Mouse (Mus musculus) frontal cortex, postnatal 36 days (tissue): ENCODE data around the gene Nepn.
A peak's percentile ranks its signal among the peaks of the same experiment; 100 is the strongest.

Experiments
- DNase-seq, 2 experiments: peaks; one replicate each; pipeline ENCODE4 v3.0.0; 2022; ENCODE audit warnings: low spot score in 2 of 2

Nepn gene

GRCm38 (mm10) chr10:52405160-52405559 lies 16.4 kb downstream of the Nepn start:
- no peak for DNase-seq

DNA sequence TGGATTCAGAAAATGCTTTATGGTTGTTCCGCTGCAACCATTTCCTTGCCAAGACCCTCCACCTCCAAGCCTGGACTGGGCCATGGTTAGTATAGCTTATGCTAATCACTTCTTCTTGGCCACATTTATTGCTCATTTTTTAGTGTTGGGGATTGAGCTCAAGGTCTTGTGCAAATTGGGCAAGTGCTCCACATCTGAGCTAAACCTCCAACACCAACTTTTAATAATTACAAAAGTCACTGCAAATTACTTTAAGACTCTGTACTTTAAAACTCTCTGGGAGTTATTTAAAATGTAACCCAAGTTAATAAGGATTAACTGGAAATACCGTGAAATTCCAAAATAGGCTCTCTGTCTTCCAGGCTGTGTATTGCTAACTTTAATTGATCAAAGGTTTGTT lies 18.8 kb downstream of the Nepn start:
- no peak for DNase-seq

GRCm38 (mm10) chr10:52415020-52415419 lies 26.2 kb downstream of the Nepn start:
- DNase-seq = no peak

DNA sequence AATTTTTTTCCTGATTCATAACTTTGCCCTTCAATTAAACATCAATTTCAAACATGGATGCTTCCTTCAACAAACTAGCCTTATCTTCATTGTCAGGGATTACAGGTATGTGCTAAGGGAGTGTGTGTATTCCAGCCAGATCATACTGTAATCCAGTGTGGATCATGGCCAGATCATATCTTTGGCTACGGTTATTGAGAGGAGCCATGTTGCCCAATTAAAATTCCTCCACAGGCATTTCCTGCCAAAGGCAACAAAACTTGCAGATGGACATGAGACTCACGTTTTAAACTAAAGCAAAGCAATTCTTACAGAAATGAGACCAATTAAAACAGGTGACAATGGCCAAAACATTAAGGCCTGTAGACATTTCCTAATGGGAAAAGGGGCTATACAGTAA lies 27.7 kb downstream of the Nepn start:
- no peak for DNase-seq

DNA sequence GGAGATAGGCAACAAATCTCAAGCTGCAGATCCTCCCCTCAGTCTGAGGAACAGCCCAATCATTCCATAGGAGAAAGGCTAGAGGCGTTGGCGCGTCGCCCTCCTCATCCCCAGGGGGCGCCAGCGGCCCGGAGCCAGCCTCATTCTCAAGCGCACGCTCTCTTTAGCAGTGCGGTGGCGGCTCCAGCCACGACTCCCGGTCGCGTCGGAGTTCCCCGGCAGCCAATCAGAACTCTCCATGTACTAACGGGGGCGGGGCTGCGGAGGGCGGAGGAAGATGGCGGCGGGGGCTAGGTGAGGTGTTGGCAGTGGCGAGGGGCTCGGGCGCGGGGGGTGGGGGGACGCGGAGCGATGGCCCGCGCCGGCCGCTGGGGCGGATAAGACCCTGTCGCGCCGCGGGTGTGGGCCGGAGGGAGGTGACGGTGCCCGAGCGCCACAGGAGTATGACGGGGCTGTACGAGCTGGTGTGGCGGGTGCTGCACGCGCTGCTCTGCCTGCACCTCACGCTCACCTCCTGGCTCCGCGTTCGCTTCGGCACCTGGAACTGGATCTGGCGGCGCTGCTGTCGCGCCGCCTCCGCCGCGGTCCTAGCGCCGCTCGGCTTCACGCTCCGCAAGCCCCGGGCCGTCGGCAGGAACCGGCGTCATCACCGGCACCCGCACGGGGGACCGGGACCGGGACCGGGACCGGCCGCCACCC lies 28.7 kb downstream of the Nepn start, which contains the start of gene Nus1:
Nus1 (plus strand) TSS at position 249 of the 699 bp plus-strand sequence.
- peak; percentile 97 for DNase-seq

GRCm38 (mm10) chr10:52417998-52418860 lies 29.5 kb downstream of the Nepn start:
- DNase-seq = peak in 1 of 2 experiments; percentile 16

DNA sequence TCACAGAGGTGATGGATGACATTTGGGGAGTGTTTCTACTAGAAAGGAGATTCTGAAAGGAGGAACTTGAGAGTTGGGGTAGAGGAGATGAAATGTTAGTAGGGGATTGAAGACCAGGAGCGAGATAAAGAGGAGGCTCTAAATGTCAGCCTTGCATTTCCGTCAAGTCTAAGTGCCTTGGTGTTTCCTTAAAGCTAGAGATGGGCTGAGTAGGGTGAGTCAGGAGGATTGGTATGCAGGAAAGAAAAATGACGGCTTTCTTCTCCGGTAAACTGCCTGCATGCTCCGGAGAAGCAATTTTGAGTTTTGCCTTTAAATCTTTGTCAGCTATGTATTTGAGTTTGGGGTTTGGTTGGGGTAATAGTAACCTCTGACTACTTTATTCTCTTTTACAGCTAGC lies 30.2 kb downstream of the Nepn start:
- no peak for DNase-seq

DNA sequence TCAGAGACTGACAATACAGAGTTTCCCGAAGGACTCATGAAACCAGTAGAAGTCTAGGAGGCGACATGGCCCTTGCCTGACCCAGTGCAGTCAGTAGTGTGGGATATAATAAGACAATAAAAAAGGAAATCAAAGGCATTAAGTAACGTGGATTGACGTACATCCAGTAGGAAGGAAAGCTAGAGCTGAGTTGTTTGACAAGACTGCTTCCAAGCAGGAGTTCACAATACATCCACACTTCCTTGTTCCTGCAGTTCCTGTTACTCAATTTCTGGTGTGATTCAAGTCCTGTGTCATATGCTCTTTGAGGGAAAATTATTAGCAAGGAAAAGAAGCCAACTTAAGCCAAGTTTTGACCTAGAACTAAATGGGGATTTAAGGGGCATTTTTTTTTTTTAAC lies 30.6 kb downstream of the Nepn start:
- DNase-seq = no peak

DNA sequence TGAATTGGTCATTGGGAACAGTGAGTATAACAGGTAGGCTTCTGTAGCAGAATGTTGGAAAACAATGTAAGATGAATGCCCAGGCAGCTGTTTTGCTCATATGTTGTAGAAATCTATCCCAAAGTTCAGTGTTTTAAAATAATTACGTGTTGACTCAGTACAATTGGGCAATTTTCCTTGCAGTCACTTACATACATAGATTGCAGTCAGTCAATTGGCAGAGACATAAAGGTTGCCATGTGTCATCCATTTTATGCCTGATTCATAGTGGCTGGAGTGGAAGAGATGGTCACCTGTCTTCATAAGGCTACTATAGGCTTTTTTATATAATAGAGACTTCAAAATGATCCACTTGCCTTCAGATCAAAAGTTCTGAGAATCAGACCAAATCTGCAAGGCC lies 31.8 kb downstream of the Nepn start:
- DNase-seq = no peak

DNA sequence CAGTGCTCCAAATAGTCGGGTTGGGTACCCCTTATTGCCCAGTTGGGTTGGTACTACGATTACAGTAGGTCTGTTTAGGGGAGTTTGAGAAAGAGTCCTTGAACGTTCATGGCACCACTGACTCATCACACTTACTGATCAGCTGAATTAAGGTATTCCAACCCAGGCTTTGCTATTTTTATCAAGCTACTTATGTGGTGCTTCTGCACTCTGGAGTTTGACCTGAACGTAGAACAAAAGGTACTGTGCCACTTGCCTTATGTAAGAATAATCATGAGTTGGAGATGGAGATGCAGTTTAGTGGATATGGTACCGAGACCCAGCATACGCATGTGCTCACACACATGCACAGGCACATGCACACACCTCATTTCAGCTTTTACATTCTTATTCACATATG lies 32.9 kb downstream of the Nepn start:
- DNase-seq = no peak

DNA sequence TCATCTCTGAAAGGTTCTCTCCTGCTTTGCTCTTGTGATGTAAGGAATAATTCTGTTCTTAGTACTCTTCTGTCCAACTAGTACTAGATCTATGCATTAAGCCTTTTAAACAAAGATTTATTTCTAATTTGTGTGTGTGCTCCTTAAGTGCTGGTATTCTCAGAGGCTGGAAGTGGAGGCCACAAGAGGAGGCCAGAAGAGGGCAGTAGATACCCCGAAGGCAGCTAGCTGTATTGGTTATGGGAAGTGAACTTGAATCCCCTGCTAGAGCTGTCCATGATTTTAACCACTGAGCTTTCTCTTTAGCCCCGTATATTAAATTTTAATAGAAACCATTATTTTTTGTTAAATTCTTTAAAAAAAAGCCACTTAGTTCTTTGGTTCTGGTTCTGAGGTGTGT lies 34.3 kb downstream of the Nepn start:
- no peak for DNase-seq

DNA sequence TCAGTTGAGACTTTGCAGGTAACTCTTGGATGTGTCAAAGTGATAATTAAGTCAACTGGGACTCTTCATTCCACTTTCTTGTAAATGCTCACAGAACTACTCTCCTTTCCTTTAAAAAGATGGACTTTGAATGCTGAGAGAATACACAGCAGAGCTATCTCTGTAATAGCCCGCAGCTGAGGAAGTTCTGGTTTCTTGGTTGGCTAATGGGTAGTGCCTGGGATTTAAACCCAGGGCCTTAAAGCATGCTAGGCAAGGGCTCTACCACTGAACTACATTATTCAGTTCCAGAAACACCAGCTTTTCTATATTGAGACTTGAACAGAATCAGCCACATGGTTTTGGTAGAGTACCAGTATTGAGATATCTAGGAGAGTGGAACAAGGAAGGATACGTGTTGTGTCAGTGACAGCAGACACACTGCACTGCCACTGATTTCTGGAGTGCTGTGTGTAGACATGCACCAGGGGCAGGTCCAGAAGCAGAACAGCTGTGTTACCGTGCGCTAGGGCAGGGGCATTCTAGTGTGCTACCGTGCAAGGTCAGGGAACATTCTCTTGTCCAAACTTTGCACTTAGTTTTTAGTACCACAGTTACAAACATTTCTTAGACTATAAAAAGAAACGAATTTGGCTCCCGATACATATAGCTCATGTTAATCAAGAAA lies 37.7 kb downstream of the Nepn start:
- no peak for DNase-seq

DNA sequence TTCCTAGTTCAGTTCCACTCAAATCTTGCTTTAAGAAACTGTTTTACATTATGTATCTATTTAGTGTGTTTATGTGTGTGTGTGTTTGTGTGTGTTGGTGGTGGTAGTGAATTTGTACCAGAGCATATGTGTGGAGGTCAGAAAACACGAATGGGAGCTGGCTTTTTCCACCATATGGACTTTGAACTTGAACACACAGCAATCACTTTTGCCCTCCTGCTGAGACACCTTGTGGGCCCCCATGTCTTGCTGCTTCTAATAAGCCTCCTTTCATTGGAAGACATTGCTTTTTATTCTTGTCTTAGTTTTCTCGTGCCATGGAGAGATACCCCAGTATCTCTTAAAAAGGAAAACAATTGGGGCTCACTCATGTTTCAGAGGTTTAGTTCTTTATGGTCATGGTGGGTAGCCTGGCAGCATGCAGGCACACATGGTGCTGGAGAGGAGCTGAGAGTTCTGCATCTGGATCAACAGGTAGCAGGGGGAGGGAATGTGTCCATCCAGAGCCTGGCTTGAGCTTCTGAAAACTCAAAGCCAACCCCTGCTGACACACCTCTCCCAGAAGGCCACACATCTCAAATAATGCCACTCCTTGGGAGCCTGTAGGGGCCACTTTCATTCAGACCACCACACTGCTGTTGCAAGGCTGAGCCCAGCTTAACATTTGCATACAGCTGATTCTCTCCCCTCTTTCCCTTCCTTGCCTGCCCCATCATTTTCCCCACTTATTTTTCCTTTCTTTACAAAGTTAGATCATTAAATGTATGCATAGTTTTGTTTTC lies 39.1 kb downstream of the Nepn start:
- no peak for DNase-seq

DNA sequence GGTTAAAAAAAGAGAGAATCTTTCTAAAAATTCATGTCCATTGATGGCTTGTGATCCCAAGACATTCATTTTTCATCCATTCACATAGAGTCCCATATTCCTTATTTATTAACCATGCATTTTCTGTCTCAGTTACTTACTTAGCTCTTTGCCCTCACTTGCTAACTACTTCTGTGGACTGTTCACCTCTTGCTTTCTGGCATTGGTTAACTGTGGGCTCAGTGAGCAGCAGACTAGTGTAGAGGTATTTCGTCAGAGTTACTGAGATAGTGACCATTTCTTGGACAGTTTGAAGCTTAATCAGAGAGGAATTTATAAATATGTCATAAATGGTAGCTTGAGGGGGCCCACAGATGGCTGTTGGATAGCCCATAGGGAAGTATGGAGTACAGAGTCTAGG lies 42.2 kb downstream of the Nepn start:
- DNase-seq = no peak

DNA sequence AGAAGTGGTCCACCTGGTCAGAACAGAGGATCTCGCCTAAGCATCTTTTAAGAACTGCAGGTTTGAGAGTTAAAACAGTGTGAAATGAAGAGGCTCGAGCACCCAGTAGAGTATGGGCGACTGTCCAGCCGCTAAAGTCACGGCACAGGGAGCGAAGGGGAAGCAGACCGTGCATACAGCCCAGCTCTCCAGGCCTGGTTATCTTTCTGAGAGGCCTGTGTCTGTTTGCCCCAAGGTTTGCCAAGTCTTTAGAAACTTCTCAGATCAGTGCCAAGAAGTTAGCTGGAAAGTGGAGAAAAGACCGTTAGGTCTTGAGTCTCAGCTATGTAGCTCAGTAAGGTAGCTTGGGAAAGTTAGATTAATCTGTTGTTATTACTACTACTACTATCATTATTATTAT lies 46.1 kb downstream of the Nepn start:
- no peak for DNase-seq
